Mouse (Mus musculus): Measurements from ENCODE around the gene Mup6.
"Not testable (repeated sequence)": the region's sequence is repeated elsewhere in the genome, so short reads cannot be mapped to it uniquely, and the experiment has no call there.

Mup6 gene

GRCm38 (mm10) chr4:59963405-59964344 is at the start of gene Mup6:
Mup6 (plus strand) TSS chr4:59964294.
- peak; percentile 97 for DNase-seq (ENCODE audit: low read depth, low spot score)

- DNase-seq (ENCODE audit: low read depth, low spot score), result no peak
Observed at GRCm38 (mm10) chr4:59914608-59915403, 49.3 kb upstream of the Mup6 start, which contains the start of gene Slc46a2. Slc46a2 (minus strand) TSS chr4:59915056.

GRCm38 (mm10) chr4:59917966-59918365 is 46.1 kb upstream of the Mup6 start:
- DNase-seq (ENCODE audit: low read depth, low spot score), result no peak

- no peak for DNase-seq (ENCODE audit: low read depth, low spot score)
Observed at GRCm38 (mm10) chr4:59925082-59925481, 39.0 kb upstream of the Mup6 start.

GRCm38 (mm10) chr4:59927666-59928065 is 36.4 kb upstream of the Mup6 start:
- DNase-seq (ENCODE audit: low read depth, low spot score), result no peak

GRCm38 (mm10) chr4:59928347-59928746 is 35.7 kb upstream of the Mup6 start:
- DNase-seq (ENCODE audit: low read depth, low spot score), result peak; percentile 92

- peak; percentile 82 for DNase-seq (ENCODE audit: low read depth, low spot score)
Observed at GRCm38 (mm10) chr4:59932505-59933281, 31.4 kb upstream of the Mup6 start.

GRCm38 (mm10) chr4:59937543-59937942 is 26.6 kb upstream of the Mup6 start:
- DNase-seq (ENCODE audit: low read depth, low spot score), result no peak

GRCm38 (mm10) chr4:59960610-59961009 is 3.5 kb upstream of the Mup6 start, which contains the start of gene Mup4:
Mup4 (minus strand) TSS chr4:59960710.
- no peak for DNase-seq (ENCODE audit: low read depth, low spot score)

GRCm38 (mm10) chr4:59997894-59998293 is 33.8 kb downstream of the Mup6 start:
- DNase-seq (ENCODE audit: low read depth, low spot score), result peak; percentile 79

- not testable (repeated sequence) for DNase-seq (ENCODE audit: low read depth, low spot score)
Observed at GRCm38 (mm10) chr4:60020141-60020540, 56.0 kb downstream of the Mup6 start.

GRCm38 (mm10) chr4:60029334-60030111 is 65.4 kb downstream of the Mup6 start:
- not testable (repeated sequence) for DNase-seq (ENCODE audit: low read depth, low spot score)
